Mouse (Mus musculus): ENCODE measurements at regions not wholly inside any gene's neighbourhood (a gene's known extent, or its start where the extent isn't known, plus 50 kb on each side); places are given as distances from the start of the nearest gene placed in this dataset.
"Not testable (repeated sequence)": the region's sequence is repeated elsewhere in the genome, so short reads cannot be mapped to it uniquely, and the experiment has no call there.

DNA sequence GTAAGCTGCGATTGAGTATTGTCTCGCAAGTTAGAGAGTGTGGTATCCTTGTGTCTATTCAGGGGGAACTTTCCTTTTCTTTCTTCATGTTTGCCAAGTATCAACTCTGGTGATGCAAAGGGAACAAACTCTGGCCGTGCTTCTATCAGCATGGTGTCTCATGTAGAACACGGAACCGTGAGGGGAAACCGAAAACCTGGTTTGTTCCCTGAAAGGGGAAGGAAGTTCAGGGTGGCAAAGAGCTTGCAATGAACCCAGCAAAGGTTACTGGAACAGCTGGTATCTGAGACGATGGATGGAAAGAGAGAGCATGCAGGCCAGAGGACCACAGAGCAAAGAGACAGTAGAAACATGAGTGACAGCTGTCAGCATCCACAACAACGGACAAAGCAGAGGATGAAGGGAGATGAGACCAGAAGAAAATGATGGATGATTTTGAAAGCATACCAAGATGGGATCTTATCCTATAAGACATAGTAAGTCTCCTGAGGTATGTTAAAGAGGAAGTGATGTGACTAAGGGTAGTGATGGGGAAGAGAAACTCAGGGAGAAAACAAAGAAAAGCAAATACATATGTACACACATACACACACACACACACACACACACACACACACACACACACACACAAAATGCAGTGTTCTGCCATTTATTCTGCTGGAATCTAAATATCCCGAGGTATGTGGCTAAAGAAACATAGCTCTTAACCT lies 199.8 kb upstream of the Peli2 start:
- DNase-seq (ENCODE audit: extremely low read depth, insufficient read length, low spot score): no peak

- no peak for DNase-seq (ENCODE audit: extremely low read depth, insufficient read length, low spot score)
These were observed 198.8 kb upstream of the Peli2 start for GRCm38 (mm10) chr14:47921811-47922277.

- no peak for DNase-seq (ENCODE audit: extremely low read depth, insufficient read length, low spot score)
These were observed 194.2 kb upstream of the Peli2 start for GRCm38 (mm10) chr14:47926416-47926815.

- DNase-seq (ENCODE audit: extremely low read depth, insufficient read length, low spot score): no peak
These were observed 185.2 kb upstream of the Peli2 start for GRCm38 (mm10) chr14:47935401-47935800.

GRCm38 (mm10) chr14:47937081-47937651 lies 183.5 kb upstream of the Peli2 start:
- DNase-seq (ENCODE audit: extremely low read depth, insufficient read length, low spot score): peak; percentile 89

DNA sequence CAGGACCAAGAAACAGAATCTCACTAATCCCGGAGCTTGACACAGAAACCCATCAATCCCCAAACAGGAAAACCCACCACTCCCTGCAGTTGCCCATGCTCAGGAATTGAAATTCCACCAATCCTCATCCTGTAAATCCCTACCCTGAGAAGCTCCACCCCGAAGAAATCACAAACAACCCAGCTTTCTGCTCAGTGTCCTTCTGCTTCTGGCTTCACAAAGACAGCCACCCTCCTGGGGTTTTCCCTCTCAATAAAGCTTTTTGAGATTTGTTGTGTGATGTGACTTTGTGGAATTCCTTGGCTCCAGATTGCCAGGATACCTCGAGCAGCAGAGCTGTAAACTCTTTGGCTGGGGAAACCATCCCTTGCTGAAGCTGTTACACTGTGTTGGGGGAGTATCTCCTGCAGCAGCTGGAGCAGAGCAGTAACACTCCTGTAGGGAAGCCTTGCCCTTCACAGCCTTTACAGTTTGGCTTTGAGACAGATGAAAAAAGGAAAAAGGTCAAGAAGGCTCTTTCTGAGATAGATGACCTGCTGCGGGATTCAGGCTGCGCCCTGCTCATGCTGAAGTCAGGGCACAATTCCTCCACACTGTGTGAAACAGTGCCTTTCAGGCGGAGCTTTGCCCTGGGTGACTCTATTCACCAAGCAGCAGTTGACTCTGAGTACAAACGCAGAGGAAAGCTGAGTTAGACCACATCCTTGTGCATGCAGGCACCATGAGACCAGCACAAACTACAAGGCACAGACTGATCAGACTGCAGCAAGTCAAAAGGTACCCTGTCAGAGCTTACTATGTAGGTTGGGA lies 180.6 kb upstream of the Peli2 start:
- DNase-seq (ENCODE audit: extremely low read depth, insufficient read length, low spot score): no peak

- no peak for DNase-seq (ENCODE audit: extremely low read depth, insufficient read length, low spot score)
These were observed 178.0 kb upstream of the Peli2 start for GRCm38 (mm10) chr14:47942671-47943070.

DNA sequence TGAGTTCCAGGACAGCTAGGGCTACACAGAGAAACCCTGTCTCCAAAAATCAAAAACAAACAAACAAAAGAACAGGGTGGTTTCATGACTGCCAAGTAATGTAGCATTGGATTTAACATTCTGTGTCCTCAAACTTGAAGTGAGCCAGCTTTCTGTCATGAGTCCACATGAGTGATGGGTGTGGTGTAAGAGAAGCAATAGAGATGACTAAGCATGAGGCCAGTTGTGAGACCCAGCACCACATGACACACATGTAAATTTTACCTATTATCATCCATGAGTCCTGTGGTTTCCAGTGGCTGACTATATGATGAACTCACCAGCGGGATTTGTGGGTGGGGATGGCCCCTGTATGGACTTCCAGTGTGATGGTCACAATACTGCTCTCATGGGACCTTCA lies 176.0 kb upstream of the Peli2 start:
- DNase-seq (ENCODE audit: extremely low read depth, insufficient read length, low spot score): peak; percentile 73

GRCm38 (mm10) chr14:47951041-47951440 lies 169.6 kb upstream of the Peli2 start:
- no peak for DNase-seq (ENCODE audit: extremely low read depth, insufficient read length, low spot score)

GRCm38 (mm10) chr14:47958171-47958570 lies 162.5 kb upstream of the Peli2 start:
- DNase-seq (ENCODE audit: extremely low read depth, insufficient read length, low spot score): no peak

GRCm38 (mm10) chr14:47959366-47960280 lies 161.0 kb upstream of the Peli2 start:
- no peak for DNase-seq (ENCODE audit: extremely low read depth, insufficient read length, low spot score)

DNA sequence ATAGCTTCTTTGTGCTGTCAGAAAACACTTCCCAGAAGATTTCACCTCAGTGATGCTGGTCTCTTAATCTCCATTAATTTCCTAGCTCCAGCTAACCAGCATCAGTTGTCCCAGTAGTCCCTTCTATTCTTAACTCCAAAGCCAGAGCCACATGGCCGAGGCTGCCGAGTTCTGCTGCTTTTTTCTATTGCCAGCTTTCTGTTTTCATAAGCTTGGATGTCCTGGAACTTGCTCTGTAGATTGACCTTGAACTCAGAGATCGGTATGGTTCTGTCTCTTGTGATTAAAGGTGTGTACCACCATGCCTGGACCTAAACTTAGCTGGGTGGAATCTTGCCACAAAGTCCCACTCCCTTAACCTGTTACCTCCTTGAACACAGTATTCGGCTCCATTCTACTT lies 155.8 kb upstream of the Peli2 start:
- DNase-seq (ENCODE audit: extremely low read depth, insufficient read length, low spot score): not testable (repeated sequence)

DNA sequence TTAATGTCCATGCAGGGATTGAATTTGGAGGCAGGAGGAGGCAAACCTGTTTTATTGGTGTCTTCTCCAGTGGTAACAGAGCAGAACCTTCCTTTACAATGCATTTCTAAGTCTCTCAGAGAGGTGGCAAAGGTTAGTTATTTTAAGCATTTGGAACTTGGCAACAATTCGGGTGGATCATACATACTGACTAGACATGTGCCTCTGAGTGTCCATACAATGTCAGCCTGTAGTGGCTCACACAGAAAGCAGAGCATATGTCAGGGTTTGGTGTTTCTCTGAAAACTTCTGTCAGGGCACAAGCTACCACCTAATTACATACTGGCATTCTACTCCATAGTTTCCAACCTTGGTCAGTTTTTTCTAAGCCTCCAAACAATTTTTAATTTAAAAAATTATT lies 150.8 kb upstream of the Peli2 start:
- DNase-seq (ENCODE audit: extremely low read depth, insufficient read length, low spot score): no peak

DNA sequence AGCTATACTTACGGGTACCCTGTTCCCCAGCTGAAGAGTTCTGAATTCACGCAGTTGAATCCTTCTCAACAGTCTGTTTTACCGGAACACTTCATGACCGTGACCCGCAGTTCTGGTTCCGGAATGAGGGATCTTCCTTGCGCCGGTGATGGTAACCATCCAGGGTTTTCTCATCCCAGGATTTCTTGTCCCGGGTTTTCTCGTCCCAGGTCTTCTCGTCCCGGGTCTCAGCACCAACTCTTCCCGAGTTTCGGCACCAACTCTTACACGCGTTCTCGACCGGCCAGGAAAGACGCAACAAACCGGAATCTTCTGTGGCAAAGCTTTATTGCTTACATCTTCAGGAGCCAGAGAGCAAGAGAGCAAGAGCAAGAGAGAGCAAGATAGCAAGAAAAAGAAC lies 147.5 kb upstream of the Peli2 start:
- not testable (repeated sequence) for DNase-seq (ENCODE audit: extremely low read depth, insufficient read length, low spot score)

DNA sequence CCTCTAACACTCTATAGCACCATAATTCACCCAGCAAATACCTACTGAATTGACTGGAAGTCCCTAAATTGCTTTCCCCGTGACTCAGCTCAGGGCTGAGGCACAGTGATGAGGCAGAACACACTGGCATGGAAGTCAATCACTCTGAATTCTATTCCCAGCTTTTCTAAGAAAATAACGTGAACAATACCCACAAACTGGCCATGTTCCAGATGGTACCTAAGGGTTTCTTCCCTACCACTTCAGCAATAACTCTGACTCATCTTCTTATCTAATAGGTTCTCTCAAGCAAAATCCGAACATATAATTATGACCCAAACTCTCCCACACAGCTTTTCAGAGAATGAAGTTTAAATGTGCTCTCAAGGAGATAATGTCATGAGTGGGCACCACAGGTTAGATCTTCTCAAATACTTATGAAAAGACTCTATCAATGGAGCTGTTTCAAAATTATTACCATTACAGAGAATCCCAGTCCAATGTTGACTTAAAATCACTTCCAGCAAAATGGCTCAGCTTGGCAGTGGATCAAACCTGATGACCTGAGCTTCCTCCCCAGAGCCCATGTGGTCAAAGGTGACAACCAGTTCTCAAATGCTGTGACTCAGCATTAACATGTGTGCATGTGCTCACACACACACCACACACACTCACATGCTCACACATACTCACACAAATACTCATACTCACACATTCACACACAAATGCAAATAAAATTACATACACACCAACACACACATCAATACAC lies 137.5 kb upstream of the Peli2 start:
- DNase-seq (ENCODE audit: extremely low read depth, insufficient read length, low spot score): peak; percentile 32

DNA sequence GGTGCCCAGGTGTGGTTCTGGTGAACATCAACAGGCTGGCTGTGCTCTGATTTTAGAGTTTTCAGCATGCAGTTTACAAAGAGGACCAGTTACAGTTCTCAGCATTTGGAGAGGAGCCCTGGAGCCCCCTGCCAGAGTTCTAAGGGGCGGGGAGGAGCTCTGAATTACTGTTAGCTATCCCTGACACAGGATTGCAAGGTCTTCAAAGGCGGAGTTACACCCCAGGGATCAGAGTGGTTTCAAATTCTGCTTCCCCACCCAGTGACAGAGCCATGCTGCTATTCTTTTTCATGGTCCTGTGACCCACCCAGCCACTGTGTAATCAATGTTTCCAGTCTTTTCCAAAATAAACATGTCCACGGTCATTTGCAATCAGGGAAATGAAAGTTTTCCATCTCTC lies 134.1 kb upstream of the Peli2 start:
- DNase-seq (ENCODE audit: extremely low read depth, insufficient read length, low spot score): peak; percentile 64

- no peak for DNase-seq (ENCODE audit: extremely low read depth, insufficient read length, low spot score)
These were observed 133.7 kb upstream of the Peli2 start for GRCm38 (mm10) chr14:47986941-47987340.

GRCm38 (mm10) chr14:47987392-47988075 lies 133.1 kb upstream of the Peli2 start:
- DNase-seq (ENCODE audit: extremely low read depth, insufficient read length, low spot score): peak; percentile 37

- DNase-seq (ENCODE audit: extremely low read depth, insufficient read length, low spot score): peak; percentile 13
These were observed 132.5 kb upstream of the Peli2 start for GRCm38 (mm10) chr14:47988131-47988530.
